Mouse (Mus musculus): ENCODE measurements at regions not wholly inside any gene's neighbourhood (a gene's known extent, or its start where the extent isn't known, plus 50 kb on each side); places are given as distances from the start of the nearest gene placed in this dataset.

GRCm38 (mm10) chr8:34613138-34613537, 501.6 kb upstream of the Gm10131 start:
- TF ChIP-seq CTCF (IDR thresholded peaks at IDR 0.05; ENCODE audit: extremely low read depth, insufficient read depth, low read length) (no peak), POLR2A (IDR thresholded peaks at IDR 0.05; ENCODE audit: extremely low read depth, insufficient read depth, low read length) (no peak)

All from cortical plate, adult 2 months (tissue).